Mouse (Mus musculus) left cerebral cortex, adult 2 months (tissue): ENCODE data around the gene Amigo1. TPM values are rescaled to one million over a fixed set of nuclear protein-coding genes. Genes with fewer than 3 reads are reported as not detected.
A peak's percentile ranks its signal among the peaks of the same experiment; 100 is the strongest.

ENCODE experiments used
- DNase-seq, 2 experiments: peaks; one replicate each; pipeline ENCODE4 v3.0.0; 2021 to 2022; ENCODE audit warnings: low spot score in 2 of 2, mixed read lengths in 1 of 2; ENCODE audit errors: extremely low spot score in 1 of 2
- H3K27ac ChIP-seq: fragments of 200-600 bp; 2 replicates; pipeline ENCODE4 v1.8.1; 2022
- H3K4me3 ChIP-seq: fragments of 200-600 bp; 2 replicates; pipeline ENCODE4 v1.8.1; 2022
- CTCF ChIP-seq: fragments of 200-600 bp; IDR thresholded peaks from 2 replicates; pipeline ENCODE4 v1.8.1; 2022; ENCODE audit warnings: antibody characterized with exemption, mild to moderate bottlenecking, moderate library complexity
- intact Hi-C: fragments of 180-260 bp; cut with DNase I; formaldehyde crosslinking; loops from one replicate; pipeline ENCODE4 v1.15.1; 2025
- total RNA-seq, 2 experiments: library from RNA; stranded (reverse); gene quantifications; 2 replicates each; pipeline ENCODE4 v1.2.3; 2021

The Amigo1 gene
- total RNA-seq, 2 experiments from 2014 or later, result 80.2 to 82.8 TPM

DNA sequence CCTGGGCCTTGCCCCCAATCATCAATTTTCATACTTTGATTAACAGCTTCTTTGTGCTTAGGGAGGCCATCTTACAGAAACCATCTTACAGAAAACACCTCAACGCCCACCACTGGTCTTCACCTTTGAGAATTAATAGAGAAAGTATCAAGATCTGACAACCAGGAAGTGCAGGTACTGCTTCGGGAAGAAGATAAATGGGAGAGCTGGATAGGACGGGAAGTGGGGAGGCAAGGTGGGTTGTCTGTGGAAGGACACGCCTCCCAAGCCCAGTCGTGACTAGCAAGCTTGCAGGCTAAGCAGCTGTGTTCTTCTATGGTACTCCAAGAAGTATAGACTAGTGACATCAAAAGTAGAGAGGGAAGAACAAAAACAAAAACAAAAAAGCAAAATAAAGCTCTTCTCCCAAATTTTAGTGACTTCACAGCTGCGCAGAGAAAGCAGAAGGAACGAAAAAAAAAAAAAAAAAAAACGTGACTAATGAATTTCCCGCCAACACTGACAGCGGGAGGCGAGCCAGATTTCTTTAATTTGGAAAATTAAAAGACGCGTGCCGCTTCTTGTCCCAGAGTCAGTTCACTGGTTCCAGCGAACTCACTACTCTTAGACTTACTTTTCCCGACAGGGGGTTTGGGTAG is 556 bp upstream of the Amigo1 start:
- intact Hi-C loops, result loop anchor here (2.0 kb wide), 1 partner anchor 25 kb away; the partner anchor contains the start of gene Atxn7l2
- Histone ChIP-seq H3K27ac (0 out of 2 replicates have a peak overlapping the region, but pooled peaks have one; percentile 50), H3K4me3 (peak overlapping the region; percentile 79)
- TF ChIP-seq CTCF, result no peak
- DNase-seq, result no peak

- DNase-seq, result no peak
- intact Hi-C loops, result loop anchor here (2.0 kb wide), 1 partner anchor 24 kb away; the partner anchor contains the start of gene Atxn7l2
- no peak for TF ChIP-seq CTCF
- Histone ChIP-seq H3K4me3 (peak overlapping the region; percentile 79), H3K27ac (peak overlapping the region; percentile 84; the same call in 1 of the 2 replicates)
Observed at GRCm38 (mm10) chr3:108187111-108187795, 1.1 kb downstream of the Amigo1 start.

GRCm38 (mm10) chr3:108188716-108189490 is 2.8 kb downstream of the Amigo1 start:
- intact Hi-C loops, result no loop called here
- Histone ChIP-seq H3K27ac (peak overlapping the region; percentile 64), H3K4me3 (peak overlapping the region; percentile 21)
- peak in 1 of 2 experiments; percentile 11 for DNase-seq
- TF ChIP-seq CTCF, result no peak

- DNase-seq, result peak in 1 of 2 experiments; percentile 6
- TF ChIP-seq CTCF, result no peak
- intact Hi-C loops, result no loop called here
- Histone ChIP-seq H3K4me3 (peak overlapping the region; percentile 21), H3K27ac (peak overlapping the region; percentile 64)
Observed at GRCm38 (mm10) chr3:108189897-108190296, 3.8 kb downstream of the Amigo1 start.

DNA sequence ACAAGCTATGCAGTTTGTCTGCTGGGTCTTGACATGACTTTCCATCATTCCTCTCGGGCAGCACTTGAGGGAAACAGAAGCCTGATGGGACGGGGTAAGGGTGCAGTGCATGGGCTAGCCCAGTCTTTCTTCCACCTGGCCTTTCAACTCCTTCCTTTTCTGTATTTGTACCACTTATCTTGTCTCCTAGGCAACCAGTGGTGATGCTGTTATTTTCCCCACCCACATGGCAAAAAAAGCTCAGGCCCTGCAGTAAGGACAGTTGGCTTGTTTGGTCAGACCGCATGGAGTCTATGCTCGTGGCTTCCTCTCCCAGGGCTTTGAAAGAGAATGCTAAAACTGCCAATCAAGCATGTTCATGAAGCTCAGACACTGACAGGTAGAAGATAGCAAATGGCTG is 7.6 kb downstream of the Amigo1 start:
- no peak for TF ChIP-seq CTCF
- no peak for DNase-seq
- Histone ChIP-seq H3K4me3 (no peak overlapping the region), H3K27ac (peak overlapping the region; percentile 22)
- intact Hi-C loops, result no loop called here

DNA sequence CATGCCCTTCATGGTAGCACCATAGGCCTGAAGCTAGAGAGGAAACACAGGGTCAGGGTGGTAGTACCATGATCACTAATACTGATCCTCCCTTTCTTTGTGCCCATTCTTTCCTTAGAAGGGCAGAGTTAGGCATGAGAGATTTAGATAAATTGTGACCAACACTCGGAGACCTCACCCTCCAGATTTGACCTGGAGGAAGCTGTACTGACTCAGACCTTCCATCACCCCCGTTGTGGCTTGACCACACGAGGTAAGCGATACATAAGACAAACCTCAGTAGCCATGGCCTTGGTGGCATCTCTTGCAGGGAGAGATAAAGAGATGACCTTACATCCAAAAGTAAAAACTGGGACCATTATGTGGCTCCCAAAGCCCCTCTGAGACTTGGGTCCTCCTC is 9.2 kb downstream of the Amigo1 start:
- intact Hi-C loops, result no loop called here
- no peak for DNase-seq

GRCm38 (mm10) chr3:108195941-108196590 is 9.9 kb downstream of the Amigo1 start:
- peak in 1 of 2 experiments; percentile 41 for DNase-seq
- Histone ChIP-seq H3K4me3 (no peak overlapping the region), H3K27ac (peak overlapping the region; percentile 97)
- no peak for TF ChIP-seq CTCF
- intact Hi-C loops, result no loop called here

More for the DNA sequence above, 9.2 kb downstream of the Amigo1 start:
- peak overlapping the region; percentile 97 for H3K27ac ChIP-seq
- H3K4me3 ChIP-seq, result no peak overlapping the region
- no peak for TF ChIP-seq CTCF

- intact Hi-C loops, result no loop called here
Observed at GRCm38 (mm10) chr3:108197066-108197497, 10.9 kb downstream of the Amigo1 start.

GRCm38 (mm10) chr3:108199231-108199630 is 13.1 kb downstream of the Amigo1 start:
- intact Hi-C loops, result no loop called here
- Histone ChIP-seq H3K4me3 (no peak overlapping the region), H3K27ac (peak overlapping the region; percentile 96)
- peak in 1 of 2 experiments; percentile 12 for DNase-seq
- TF ChIP-seq CTCF, result no peak

More at GRCm38 (mm10) chr3:108197066-108197497, 10.9 kb downstream of the Amigo1 start:
- TF ChIP-seq CTCF, result no peak
- Histone ChIP-seq H3K27ac (peak overlapping the region; percentile 97), H3K4me3 (peak overlapping the region; percentile 29)
- DNase-seq, result peak; percentile 79 to 82

GRCm38 (mm10) chr3:108200329-108201323 is 14.5 kb downstream of the Amigo1 start, which contains the start of gene Cyb561d1:
TSS of gene Cyb561d1 (minus strand) at chr3:108201212.
- intact Hi-C loops, result loop anchor here (1.0 kb wide), 1 partner anchor 10 kb away; the partner anchor contains the start of gene Atxn7l2
- H3K27ac ChIP-seq, result peak within 1 kb of the TSS; percentile 96

More at GRCm38 (mm10) chr3:108200329-108201323, 14.5 kb downstream of the Amigo1 start, which contains the start of gene Cyb561d1:
- H3K4me3 ChIP-seq, result peak within 1 kb of the TSS; percentile 72
- peak; percentile 84 to 86 for DNase-seq
- TF ChIP-seq CTCF, result peak; percentile 70
